In genomic region chr8:105552032-105552431, GRCm38 (mm10) we compare ENCODE assay signal across 28 mouse cellular contexts. TPM values are rescaled to one million over a fixed set of nuclear protein-coding genes. Genes with fewer than 3 reads are reported as not detected.
DNase-seq lines count a peak whose midpoint lies in the region; ATAC-seq and TF ChIP-seq lines count a peak whose summit lies in the region.
"Had no signal": no experiment of that assay in that cellular context is flagged by ENCODE, and none has a peak within 500 bp of the region (broad histone marks: within the 10 kb centered on the region; RNA-seq: fewer than 3 reads in every experiment).

No protein-coding gene starts in this region.

- H3K4me1 ChIP-seq in kidney, adult 2 months (ENCODE audit: control insufficient read depth, insufficient read depth, low read length), result peaks cover 14% of the 10 kb centered on the region
- peaks cover under 1% of the 10 kb centered on the region; the same call in 1 of the 2 replicates for H3K4me1 ChIP-seq in kidney, embryonic 15.5 days
- peaks cover 15% of the 10 kb centered on the region for H3K4me1 ChIP-seq in brown adipose tissue, adult 24 weeks (ENCODE audit: control insufficient read depth, insufficient read depth, insufficient read length, low read length)
- H3K4me1 ChIP-seq in forebrain, embryonic 10.5 days, result 0 out of 2 replicates have a peak, but pooled peaks cover 3% of the 10 kb centered on the region
- H3K4me1 ChIP-seq: forebrain, embryonic 13.5 days; forebrain, embryonic 15.5 days had no signal

- no peak overlapping the region for H3K4me2 ChIP-seq in kidney, embryonic 15.5 days
- H3K4me2 ChIP-seq: embryonic facial prominence, embryonic 13.5 days; embryonic facial prominence, embryonic 15.5 days; forebrain, embryonic 13.5 days; forebrain, embryonic 15.5 days had no signal

- WGBS in kidney, adult 2 months, result 51% methylated on average over 2 of the region's 2 CpGs
- WGBS in kidney, embryonic 15.5 days, result 82% methylated on average over 2 of the region's 2 CpGs
- WGBS in forebrain, embryonic 10.5 days, result 95% methylated on average over 2 of the region's 2 CpGs

- no peaks in the 10 kb centered on the region for H3K27me3 ChIP-seq in kidney, adult 2 months (replicated peaks; ENCODE audit: control insufficient read depth, insufficient read depth, low read length)
- H3K27me3 ChIP-seq in kidney, embryonic 15.5 days, result no peaks in the 10 kb centered on the region
- H3K27me3 ChIP-seq in forebrain, embryonic 10.5 days (ENCODE audit: poor library complexity, severe bottlenecking), result no peaks in the 10 kb centered on the region
- H3K27me3 ChIP-seq: CH12.LX; embryonic facial prominence, embryonic 13.5 days; embryonic facial prominence, embryonic 15.5 days; forebrain, embryonic 13.5 days; forebrain, embryonic 15.5 days had no signal

- TF ChIP-seq CTCF in gastrocnemius, adult 2 months (IDR thresholded peaks at IDR 0.05), result no peak
- no peak for TF ChIP-seq CTCF in kidney, adult 2 months (conservative IDR thresholded peaks at IDR 0.05; ENCODE audit: insufficient read depth, insufficient read length, low read depth, low read length)

- intact Hi-C loops in gastrocnemius, adult 2 months (cut with DNase I), result no loop called here

- no peak for TF ChIP-seq POLR2A in kidney, adult 2 months (IDR thresholded peaks at IDR 0.05; ENCODE audit: low read depth, low read length)

- H3K9me3 ChIP-seq in kidney, embryonic 15.5 days (replicated peaks), result no peaks in the 10 kb centered on the region
- H3K9me3 ChIP-seq in forebrain, embryonic 10.5 days, result no peaks in the 10 kb centered on the region
- H3K9me3 ChIP-seq: embryonic facial prominence, embryonic 13.5 days; embryonic facial prominence, embryonic 15.5 days; forebrain, embryonic 13.5 days; forebrain, embryonic 15.5 days; G1E had no signal

- no peak overlapping the region for H3K9ac ChIP-seq in kidney, embryonic 15.5 days
- H3K9ac ChIP-seq: embryonic facial prominence, embryonic 13.5 days; embryonic facial prominence, embryonic 15.5 days; forebrain, embryonic 13.5 days; forebrain, embryonic 15.5 days; forebrain, postnatal 0 days had no signal

- no peak for DNase-seq in gastrocnemius, adult 2 months
- no peak for DNase-seq in gastrocnemius, postnatal 10 days
- DNase-seq in kidney, adult 2 months, result peak; percentile 35
- no peak for DNase-seq in forebrain, embryonic 10.5 days (ENCODE audit: extremely low spot score, low spot score)
- DNase-seq in frontal cortex, postnatal 36 days (ENCODE audit: low spot score in 2 of 2), result no peak
- DNase-seq: adrenal gland, adult 8-10 months; adrenal gland, postnatal 14 days; adrenal gland, postnatal 36 days; B cell, adult 2 months; cerebellum, adult 11 months; cerebellum, adult 18-20 months; cerebellum, adult 8-10 months; cerebellum, adult 9-11 months; cerebellum, postnatal 14 days; cerebellum, postnatal 36 days; embryo, embryonic 11 days; forebrain, postnatal 0 days had no signal

- H3K27ac ChIP-seq in gastrocnemius, adult 2 months, result peak overlapping the region; percentile 79
- no peak overlapping the region for H3K27ac ChIP-seq in kidney, adult 2 months (ENCODE audit: insufficient read depth, low read depth, low read length)
- no peak overlapping the region for H3K27ac ChIP-seq in kidney, embryonic 15.5 days
- H3K27ac ChIP-seq in brown adipose tissue, adult 24 weeks (replicated peaks; ENCODE audit: low read depth, low read length), result 0 out of 2 replicates have a peak overlapping the region, but pooled peaks have one; percentile 13
- H3K27ac ChIP-seq in forebrain, embryonic 10.5 days, result no peak overlapping the region
- H3K27ac ChIP-seq: embryonic facial prominence, embryonic 13.5 days; embryonic facial prominence, embryonic 15.5 days; forebrain, embryonic 13.5 days; forebrain, embryonic 15.5 days had no signal

- no peaks in the 10 kb centered on the region for H3K36me3 ChIP-seq in kidney, adult 2 months (ENCODE audit: control insufficient read depth, insufficient read depth, low read length)
- peaks cover 3% of the 10 kb centered on the region; the same call in 1 of the 2 replicates for H3K36me3 ChIP-seq in kidney, embryonic 15.5 days
- no peaks in the 10 kb centered on the region for H3K36me3 ChIP-seq in forebrain, embryonic 10.5 days (replicated peaks)
- H3K36me3 ChIP-seq: embryonic facial prominence, embryonic 15.5 days; forebrain, embryonic 15.5 days had no signal

- no peak overlapping the region for H3K4me3 ChIP-seq in gastrocnemius, adult 2 months
- H3K4me3 ChIP-seq in kidney, adult 2 months (ENCODE audit: insufficient read depth, low read depth, low read length), result no peak overlapping the region
- no peak overlapping the region for H3K4me3 ChIP-seq in kidney, embryonic 15.5 days (replicated peaks)
- no peak overlapping the region for H3K4me3 ChIP-seq in brown adipose tissue, adult 24 weeks (ENCODE audit: insufficient read depth, low read depth, low read length)
- no peak overlapping the region for H3K4me3 ChIP-seq in forebrain, embryonic 10.5 days
- H3K4me3 ChIP-seq: embryonic facial prominence, embryonic 13.5 days; embryonic facial prominence, embryonic 15.5 days; erythroblast, embryonic 14.5 days; forebrain, embryonic 13.5 days; forebrain, embryonic 15.5 days had no signal

- ATAC-seq in kidney, embryonic 15.5 days (replicated peaks; ENCODE audit: low FRiP score), result no peak
- ATAC-seq: CD4-positive, CD25-positive, alpha-beta regulatory T cell, adult 4 months; forebrain, embryonic 13.5 days; forebrain, embryonic 15.5 days; forebrain, postnatal 0 days had no signal

RNA-seq across cellular contexts. Expression of gene Atp6v0d1, which starts 13.8 kb away (rescaled TPM):
- total RNA-seq in gastrocnemius, adult 2 months (2021), result 10 to 100 TPM; 40.3 to 41.6 TPM
- total RNA-seq in gastrocnemius, postnatal 10 days (2021), result 10 to 100 TPM; 49.3 to 54.2 TPM
- 161 and 182 TPM in 2 replicates for polyA plus RNA-seq in kidney, adult 2 months (2012; rRNA removed)
- polyA plus RNA-seq in kidney, embryonic 15.5 days (2015; fragmentation: Nextera tagmentation; extraction: Ambion mirVana), result 85.8 and 88.3 TPM in 2 replicates
- polyA plus RNA-seq in brown adipose tissue, adult 24 weeks (2012; ENCODE audit: insufficient read depth, insufficient read length, missing spikeins), result 52.7 and 65.1 TPM in 2 replicates
- 65.3 and 73.4 TPM in 2 replicates for polyA plus RNA-seq in forebrain, embryonic 10.5 days (2016; fragmentation: Nextera tagmentation; extraction: Ambion mirVana)

RNA-seq across cellular contexts. Expression of gene Hsd11b2, which starts 33.5 kb away (rescaled TPM):
- total RNA-seq in gastrocnemius, adult 2 months (2021), result not detected
- 1 to 10 TPM; 4.4 to 4.5 TPM for total RNA-seq in gastrocnemius, postnatal 10 days (2021)
- polyA plus RNA-seq in kidney, adult 2 months (2012; rRNA removed), result 310 and 336 TPM in 2 replicates
- polyA plus RNA-seq in kidney, embryonic 15.5 days (2015; fragmentation: Nextera tagmentation; extraction: Ambion mirVana), result 30.0 and 35.6 TPM in 2 replicates
- polyA plus RNA-seq in brown adipose tissue, adult 24 weeks (2012; ENCODE audit: insufficient read depth, insufficient read length, missing spikeins), result not detected in 2 replicates
- polyA plus RNA-seq in forebrain, embryonic 10.5 days (2016; fragmentation: Nextera tagmentation; extraction: Ambion mirVana), result 12.3 and 15.6 TPM in 2 replicates
- total RNA-seq: CH12.LX; common myeloid progenitor, adult 5-6 weeks; G1E had no signal
- polyA plus RNA-seq: CD4-positive, CD25-positive, alpha-beta regulatory T cell, adult 4 months; erythroblast, embryonic 14.5 days; G1E had no signal

RNA-seq across cellular contexts. Expression of gene Ripor1, which starts 53.0 kb away (rescaled TPM):
- 10 to 100 TPM; 15.7 to 20.6 TPM for total RNA-seq in gastrocnemius, adult 2 months (2021)
- 10 to 100 TPM; 20.7 to 26.9 TPM for total RNA-seq in gastrocnemius, postnatal 10 days (2021)
- 50.6 and 54.8 TPM in 2 replicates for polyA plus RNA-seq in kidney, adult 2 months (2012; rRNA removed)
- 33.3 and 39.5 TPM in 2 replicates for polyA plus RNA-seq in kidney, embryonic 15.5 days (2015; fragmentation: Nextera tagmentation; extraction: Ambion mirVana)
- polyA plus RNA-seq in brown adipose tissue, adult 24 weeks (2012; ENCODE audit: insufficient read depth, insufficient read length, missing spikeins), result 13.4 and 14.4 TPM in 2 replicates
- 13.9 and 14.4 TPM in 2 replicates for polyA plus RNA-seq in forebrain, embryonic 10.5 days (2016; fragmentation: Nextera tagmentation; extraction: Ambion mirVana)

RNA-seq across cellular contexts. Expression of gene Zdhhc1, which starts 55.3 kb away (rescaled TPM):
- total RNA-seq in gastrocnemius, adult 2 months (2021), result 10 to 100 TPM in 1 of 2 experiments, 1 to 10 TPM in 1; 9.6 to 11.2 TPM
- 10 to 100 TPM; 10.9 to 15.9 TPM for total RNA-seq in gastrocnemius, postnatal 10 days (2021)
- 47.6 and 57.7 TPM in 2 replicates for polyA plus RNA-seq in kidney, adult 2 months (2012; rRNA removed)
- polyA plus RNA-seq in kidney, embryonic 15.5 days (2015; fragmentation: Nextera tagmentation; extraction: Ambion mirVana), result 39.2 and 43.7 TPM in 2 replicates
- 8.7 and 10.2 TPM in 2 replicates for polyA plus RNA-seq in brown adipose tissue, adult 24 weeks (2012; ENCODE audit: insufficient read depth, insufficient read length, missing spikeins)
- 12.9 and 18.5 TPM in 2 replicates for polyA plus RNA-seq in forebrain, embryonic 10.5 days (2016; fragmentation: Nextera tagmentation; extraction: Ambion mirVana)

Comparison
In these comparisons a context has a peak if more than half of its experiments do, and no peak if none do; other contexts are left out.
1. H3K27ac ChIP-seq: peak in gastrocnemius, adult 2 months (single experiment) and brown adipose tissue, adult 24 weeks (single experiment); none in kidney, adult 2 months (single experiment), kidney, embryonic 15.5 days (single experiment) and forebrain, embryonic 10.5 days (single experiment).
2. RNA of gene Hsd11b2, which starts 33.5 kb away (polyA plus RNA-seq): 310 to 336 TPM in kidney, adult 2 months, 30.0 to 35.6 TPM in kidney, embryonic 15.5 days and 12.3 to 15.6 TPM in forebrain, embryonic 10.5 days; not detected in brown adipose tissue, adult 24 weeks; every median in the first group is over 10 times any median in the second.